In genomic region chr9:99021751-99022150, GRCm38 (mm10) we compare ENCODE assay signal across 28 mouse cellular contexts. TPM values are rescaled to one million over a fixed set of nuclear protein-coding genes. Genes with fewer than 3 reads are reported as not detected.
DNase-seq lines count a peak whose midpoint lies in the region; ATAC-seq and TF ChIP-seq lines count a peak whose summit lies in the region.
"Had no signal": no experiment of that assay in that cellular context is flagged by ENCODE, and none has a peak within 500 bp of the region (broad histone marks: within the 10 kb centered on the region; RNA-seq: fewer than 3 reads in every experiment).

No protein-coding gene starts in this region.

- TF ChIP-seq POLR2A in MEL (IDR thresholded peaks at IDR 0.05; ENCODE audit: control insufficient read depth in 1 of 2, insufficient read depth in 1 of 2, low read depth in 1 of 2, low read length in 2 of 2, poor library complexity in 1 of 2), result no peak

- no peak overlapping the region for H3K4me3 ChIP-seq in MEL (ENCODE audit: control insufficient read depth in 1 of 2, insufficient read depth in 1 of 2, low read depth in 2 of 2, low read length in 2 of 2)
- H3K4me3 ChIP-seq in hindbrain, embryonic 11.5 days (ENCODE audit: low read depth, low read length), result no peak overlapping the region
- H3K4me3 ChIP-seq: embryonic facial prominence, embryonic 15.5 days; erythroblast, embryonic 14.5 days; forebrain, embryonic 12.5 days; heart, embryonic 12.5 days; hindbrain, embryonic 10.5 days; hindbrain, embryonic 15.5 days had no signal

- no peaks in the 10 kb centered on the region for H3K79me2 ChIP-seq in MEL (ENCODE audit: control insufficient read depth, insufficient read depth, low read length, poor library complexity)

- no peak for TF ChIP-seq CTCF in MEL (IDR thresholded peaks at IDR 0.05 in 2 of 3, conservative IDR thresholded peaks at IDR 0.05 in 1 of 3; ENCODE audit: control insufficient read depth in 1 of 3, insufficient read depth in 1 of 3, low read depth in 2 of 3, low read length in 3 of 3, poor library complexity in 1 of 3, severe bottlenecking in 1 of 3)

- 84% methylated on average over 4 of the region's 4 CpGs for WGBS in hindbrain, embryonic 11.5 days

- H3K4me2 ChIP-seq in hindbrain, embryonic 11.5 days (replicated peaks; ENCODE audit: low read depth, low read length), result no peak overlapping the region
- H3K4me2 ChIP-seq: embryonic facial prominence, embryonic 15.5 days; forebrain, embryonic 12.5 days; heart, embryonic 12.5 days; hindbrain, embryonic 15.5 days had no signal

- no peak overlapping the region for H3K9ac ChIP-seq in MEL (ENCODE audit: control insufficient read depth, low read depth, low read length, poor library complexity, severe bottlenecking)
- H3K9ac ChIP-seq in hindbrain, embryonic 11.5 days (ENCODE audit: low read depth, low read length), result no peak overlapping the region
- H3K9ac ChIP-seq: embryonic facial prominence, embryonic 15.5 days; forebrain, embryonic 12.5 days; heart, embryonic 12.5 days; hindbrain, embryonic 15.5 days had no signal

- ATAC-seq in hindbrain, embryonic 11.5 days (ENCODE audit: low FRiP score), result no peak
- ATAC-seq: activated CD4-positive, CD25-positive, alpha-beta regulatory T cell, adult 4 months; forebrain, embryonic 16.5 days; intestine, embryonic 16.5 days had no signal

- H3K4me1 ChIP-seq in MEL (ENCODE audit: control insufficient read depth in 1 of 2, insufficient read depth in 2 of 2, low read length in 2 of 2), result no peaks in the 10 kb centered on the region
- H3K4me1 ChIP-seq in hindbrain, embryonic 11.5 days (replicated peaks; ENCODE audit: control insufficient read depth, insufficient read depth, low read length), result no peaks in the 10 kb centered on the region
- H3K4me1 ChIP-seq: embryonic facial prominence, embryonic 15.5 days; forebrain, embryonic 12.5 days; heart, embryonic 12.5 days; hindbrain, embryonic 10.5 days; hindbrain, embryonic 15.5 days had no signal

- DNase-seq in embryo, embryonic 9.5 days (ENCODE audit: extremely low spot score), result peak; percentile 4
- no peak for DNase-seq in embryo, embryonic 10 days (ENCODE audit: low spot score)
- DNase-seq in A20 (ENCODE audit: low read depth, low spot score) (peak; percentile 10), MEL (ENCODE audit: low read depth, low spot score) (peak; percentile 32)
- DNase-seq in retina, embryonic 14.5 days (ENCODE audit: low spot score), result peak; percentile 35
- DNase-seq in layer of hippocampus, adult 8-10 months (ENCODE audit: low spot score in 2 of 2), result no peak
- no peak for DNase-seq in hindbrain, embryonic 11.5 days (ENCODE audit: low spot score)
- no peak for DNase-seq in left cerebral cortex, postnatal 36 days (ENCODE audit: low spot score in 2 of 2)
- DNase-seq: adrenal gland, postnatal 14 days; cerebellum, adult 11-12 months; cerebellum, adult 9-11 months; cerebellum, postnatal 36 days; gastrocnemius, postnatal 25 days had no signal

- no peak overlapping the region for H3K27ac ChIP-seq in MEL (ENCODE audit: control insufficient read depth, low read depth, low read length)
- H3K27ac ChIP-seq in hindbrain, embryonic 11.5 days (ENCODE audit: low read depth, low read length), result no peak overlapping the region
- H3K27ac ChIP-seq: embryonic facial prominence, embryonic 15.5 days; forebrain, embryonic 12.5 days; hindbrain, embryonic 10.5 days; hindbrain, embryonic 15.5 days had no signal

- intact Hi-C loops in left cerebral cortex, postnatal 36 days (cut with DNase I), result no loop called here

- no peak for TF ChIP-seq EP300 in MEL (IDR thresholded peaks at IDR 0.05; ENCODE audit: low read depth in 1 of 2, low read length in 2 of 2)

- H3K27me3 ChIP-seq in MEL (ENCODE audit: control insufficient read depth in 1 of 2, insufficient read depth in 2 of 2, low read length in 2 of 2), result no peaks in the 10 kb centered on the region
- no peaks in the 10 kb centered on the region for H3K27me3 ChIP-seq in hindbrain, embryonic 11.5 days (ENCODE audit: control insufficient read depth, insufficient read depth, low read length)
- H3K27me3 ChIP-seq: embryonic facial prominence, embryonic 15.5 days; forebrain, embryonic 12.5 days; heart, embryonic 12.5 days; hindbrain, embryonic 15.5 days had no signal

- TF ChIP-seq RAD21 in MEL (IDR thresholded peaks at IDR 0.05; ENCODE audit: low read depth, low read length), result no peak

- no peaks in the 10 kb centered on the region for H3K36me3 ChIP-seq in MEL (ENCODE audit: control insufficient read depth in 1 of 2, insufficient read depth in 2 of 2, low read length in 2 of 2)
- no peaks in the 10 kb centered on the region for H3K36me3 ChIP-seq in hindbrain, embryonic 11.5 days (ENCODE audit: control insufficient read depth, insufficient read depth, low read length)
- H3K36me3 ChIP-seq: embryonic facial prominence, embryonic 15.5 days; forebrain, embryonic 12.5 days; heart, embryonic 12.5 days; hindbrain, embryonic 10.5 days; hindbrain, embryonic 15.5 days had no signal

- H3K9me3 ChIP-seq in MEL (replicated peaks; ENCODE audit: insufficient read depth, low read length), result no peaks in the 10 kb centered on the region
- H3K9me3 ChIP-seq in hindbrain, embryonic 11.5 days (ENCODE audit: control insufficient read depth, low read length), result no peaks in the 10 kb centered on the region
- H3K9me3 ChIP-seq: embryonic facial prominence, embryonic 15.5 days; forebrain, embryonic 12.5 days; heart, embryonic 12.5 days; hindbrain, embryonic 10.5 days; hindbrain, embryonic 15.5 days had no signal

TF ChIP-seq in MEL, 35 proteins besides CTCF, POLR2A, EP300 and RAD21:
- TF ChIP-seq MEF2A (IDR thresholded peaks at IDR 0.05; ENCODE audit: extremely low read depth, insufficient replicate concordance, low read depth, low read length, poor library complexity, severe bottlenecking), result no peak
- no peak for TF ChIP-seq BHLHE40 (IDR thresholded peaks at IDR 0.05; ENCODE audit: borderline replicate concordance, low read depth, low read length)
- TF ChIP-seq ZMIZ1 (IDR thresholded peaks at IDR 0.05; ENCODE audit: low read depth, low read length), result no peak
- no peak for TF ChIP-seq GATA1 (IDR thresholded peaks at IDR 0.05; ENCODE audit: low read depth, low read length)
- no peak for TF ChIP-seq UBTF (IDR thresholded peaks at IDR 0.05; ENCODE audit: borderline replicate concordance, insufficient read depth, low read depth, low read length)
- TF ChIP-seq ZKSCAN1 (IDR thresholded peaks at IDR 0.05; ENCODE audit: low read depth, low read length), result no peak
- no peak for TF ChIP-seq POLR2AphosphoS5 (IDR thresholded peaks at IDR 0.05; ENCODE audit: borderline replicate concordance, low read depth, low read length)
- TF ChIP-seq TCF12 (IDR thresholded peaks at IDR 0.05; ENCODE audit: low read depth, low read length), result no peak
- no peak for TF ChIP-seq ELF1 (IDR thresholded peaks at IDR 0.05; ENCODE audit: low read depth, low read length)
- no peak for TF ChIP-seq MYB (IDR thresholded peaks at IDR 0.05; ENCODE audit: low read depth, low read length)
- no peak for TF ChIP-seq ETS1 (IDR thresholded peaks at IDR 0.05; ENCODE audit: low read depth, low read length)
- TF ChIP-seq CHD1 (IDR thresholded peaks at IDR 0.05; ENCODE audit: low read depth, low read length), result no peak
- no peak for TF ChIP-seq E2F4 (IDR thresholded peaks at IDR 0.05; ENCODE audit: borderline replicate concordance, low read depth, low read length)
- no peak for TF ChIP-seq NELFE (IDR thresholded peaks at IDR 0.05; ENCODE audit: low read depth, low read length)
- TF ChIP-seq MYC (IDR thresholded peaks at IDR 0.05; ENCODE audit: low read depth, low read length), result no peak
- no peak for TF ChIP-seq RCOR1 (IDR thresholded peaks at IDR 0.05; ENCODE audit: low read depth, low read length)
- no peak for TF ChIP-seq MXI1 (IDR thresholded peaks at IDR 0.05; ENCODE audit: low read depth, low read length)

RNA-seq across cellular contexts. Expression of gene Gm1123, which starts 13.8 kb away (rescaled TPM):
- not detected in 2 replicates for total RNA-seq in MEL (2012; rRNA removed)
- not detected for polyA plus RNA-seq in MEL (2012; ENCODE audit: insufficient read depth in 1 of 2, insufficient read length in 2 of 2, low read depth in 1 of 2, low replicate concordance in 2 of 2, missing spikeins in 1 of 2)
- under 1 TPM in 2 of 4 experiments, not detected in 2; 0.27 to 0.31 TPM for total RNA-seq in layer of hippocampus, adult 8-10 months (2022)
- polyA plus RNA-seq in hindbrain, embryonic 11.5 days (2014; fragmentation: Nextera tagmentation; extraction: Ambion mirVana), result not detected in 2 replicates
- not detected for total RNA-seq in left cerebral cortex, postnatal 36 days (2021)
- total RNA-seq: adrenal gland, adult 18-20 months; adrenal gland, postnatal 14 days; gastrocnemius, adult 18-20 months; gastrocnemius, postnatal 25 days; granulocyte monocyte progenitor cell, adult 5-6 weeks; heart, adult 8-10 months; heart, postnatal 25 days had no signal
- polyA plus RNA-seq: embryonic facial prominence, embryonic 11.5 days; embryonic facial prominence, embryonic 15.5 days; erythroblast, embryonic 14.5 days; forebrain, embryonic 12.5 days; forebrain, embryonic 16.5 days; hindbrain, embryonic 10.5 days had no signal

RNA-seq across cellular contexts. Expression of gene Faim, which starts 35.6 kb away (rescaled TPM):
- 29.2 and 30.7 TPM in 2 replicates for total RNA-seq in MEL (2012; rRNA removed)
- polyA plus RNA-seq in MEL (2012; ENCODE audit: insufficient read depth in 1 of 2, insufficient read length in 2 of 2, low read depth in 1 of 2, low replicate concordance in 2 of 2, missing spikeins in 1 of 2), result 10 to 100 TPM in 1 of 2 experiments, not detected in 1; 53.6 TPM
- 10 to 100 TPM; 45.8 to 55.6 (median 51.0) TPM for total RNA-seq in layer of hippocampus, adult 8-10 months (2022)
- 92.0 and 96.3 TPM in 2 replicates for polyA plus RNA-seq in hindbrain, embryonic 11.5 days (2014; fragmentation: Nextera tagmentation; extraction: Ambion mirVana)
- total RNA-seq in left cerebral cortex, postnatal 36 days (2021), result 10 to 100 TPM; 32.3 to 34.1 TPM

Comparison
In these comparisons a context has a peak if more than half of its experiments do, and no peak if none do; other contexts are left out.
1. DNase-seq: peak in embryo, embryonic 9.5 days (single experiment), A20 (single experiment), MEL (single experiment) and retina, embryonic 14.5 days (single experiment); none in embryo, embryonic 10 days (single experiment), layer of hippocampus, adult 8-10 months (0 of 2), hindbrain, embryonic 11.5 days (single experiment) and left cerebral cortex, postnatal 36 days (0 of 2).